Mouse (Mus musculus): ENCODE data around the gene Grk6. TPM values are rescaled to one million over a fixed set of nuclear protein-coding genes. Genes with fewer than 3 reads are reported as not detected.

Grk6 gene
- 100 to 1,000 TPM; 194 to 214 TPM for total RNA-seq (2023)

GRCm38 (mm10) chr13:55444937-55445315 lies at the start of gene Grk6:
Gene Grk6 (plus strand): TSS chr13:55445072.

DNA sequence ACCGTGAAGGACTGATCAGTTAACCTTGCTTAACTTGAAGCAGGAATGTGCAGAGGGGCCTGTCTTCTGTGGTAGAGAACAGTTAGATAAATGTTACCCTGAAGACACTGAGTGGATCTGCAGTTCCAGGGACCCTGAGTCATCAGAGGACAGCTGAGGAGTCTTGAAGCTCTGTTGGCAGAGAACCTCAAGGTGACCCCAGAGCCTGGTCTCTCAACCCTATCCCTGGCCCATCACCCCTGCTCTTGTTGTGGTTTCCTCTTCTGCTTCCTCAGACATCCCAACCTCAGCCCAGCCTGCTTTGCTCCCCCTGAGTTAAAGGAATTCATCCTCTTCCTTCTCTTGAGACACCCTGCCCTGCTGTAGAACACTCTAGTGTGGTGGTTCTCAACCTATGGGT lies 46.8 kb upstream of the Grk6 start, which contains the start of gene Slc34a1:
Slc34a1 (plus strand) TSS at position 100 of the 400 bp plus-strand sequence.

DNA sequence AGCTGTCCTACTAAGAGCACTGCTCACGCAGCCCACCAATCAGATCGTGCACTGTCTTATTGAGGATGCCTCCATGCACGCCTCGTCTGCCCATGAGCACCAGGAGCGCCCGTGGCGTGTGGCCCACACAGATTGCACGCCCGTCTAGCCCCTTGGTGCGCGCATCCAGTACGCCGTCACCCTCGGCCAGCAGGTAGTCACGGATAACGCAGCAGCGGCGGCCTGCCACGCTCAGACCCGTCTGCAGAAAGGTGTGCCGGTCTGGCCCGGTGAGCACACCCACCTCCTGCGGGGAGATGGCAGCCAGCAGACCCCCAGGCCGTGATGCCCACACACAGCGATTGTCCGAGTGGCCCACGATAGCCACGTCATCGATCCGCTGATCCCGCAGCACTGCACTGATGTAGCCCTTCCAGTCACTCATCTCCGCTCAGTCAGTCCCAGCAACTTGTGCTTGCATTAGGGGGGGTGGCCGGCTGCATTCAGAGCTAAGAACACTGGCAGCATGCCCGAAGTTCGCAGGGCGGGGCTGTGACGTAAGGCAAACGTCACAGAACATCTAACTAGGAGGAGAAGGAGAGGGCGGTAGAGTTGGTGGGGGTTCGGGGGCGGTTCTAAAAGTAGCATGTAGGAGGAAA lies 30.0 kb upstream of the Grk6 start, which contains the start of gene Pfn3:
Pfn3 (minus strand) TSS at position 490 of the 638 bp plus-strand sequence.

GRCm38 (mm10) chr13:55426613-55427012 lies 18.3 kb upstream of the Grk6 start, which contains the start of gene F12:
Gene F12 (minus strand): TSS chr13:55426793.

GRCm38 (mm10) chr13:55464027-55464884 lies 19.4 kb downstream of the Grk6 start, which contains the start of gene Prr7:
Gene Prr7 (plus strand): TSS chr13:55464267.

GRCm38 (mm10) chr13:55487578-55488498 lies 43.0 kb downstream of the Grk6 start, which contains the start of gene Dbn1:
Gene Dbn1 (minus strand): TSS chr13:55488111.

Other genes with a start within 250 kb of the Grk6 start
- gene Nsd1, start 235.3 kb upstream of the Grk6 start, total RNA-seq (2023), result 100 to 1,000 TPM in 1 of 2 experiments, 10 to 100 TPM in 1; 92.1 to 115 TPM
- gene Prelid1, start 124.6 kb upstream of the Grk6 start, total RNA-seq (2023), result 100 to 1,000 TPM; 202 to 217 TPM
- gene Rab24, start 123.1 kb upstream of the Grk6 start, total RNA-seq (2023), result 10 to 100 TPM; 71.5 to 92.3 TPM
- 10 to 100 TPM; 18.4 to 20.5 TPM for gene Mxd3, start 115.2 kb upstream of the Grk6 start, total RNA-seq (2023)
- 10 to 100 TPM; 78.0 to 83.3 TPM for gene Lman2, start 82.3 kb upstream of the Grk6 start, total RNA-seq (2023)
- gene Rgs14, start 75.3 kb upstream of the Grk6 start, total RNA-seq (2023), result 100 to 1,000 TPM in 1 of 2 experiments, 10 to 100 TPM in 1; 92.7 to 109 TPM
- gene Slc34a1, start 46.9 kb upstream of the Grk6 start, total RNA-seq (2023), result not detected
- not detected for gene Pfn3, start 29.8 kb upstream of the Grk6 start, total RNA-seq (2023)
- 1 to 10 TPM; 1.4 to 2.0 TPM for gene F12, start 18.3 kb upstream of the Grk6 start, total RNA-seq (2023)
- 1 to 10 TPM; 7.0 to 7.3 TPM for gene Prr7, start 19.2 kb downstream of the Grk6 start, total RNA-seq (2023)
- under 1 TPM; 0.13 to 0.96 TPM for gene Dbn1, start 43.0 kb downstream of the Grk6 start, total RNA-seq (2023)
- gene Pdlim7, start 68.6 kb downstream of the Grk6 start, total RNA-seq (2023), result 100 to 1,000 TPM in 1 of 2 experiments, 10 to 100 TPM in 1; 92.0 to 120 TPM
- gene Dok3, start 84.2 kb downstream of the Grk6 start, total RNA-seq (2023), result 100 to 1,000 TPM; 289 to 310 TPM
- 10 to 100 TPM; 35.8 to 41.1 TPM for gene Ddx41, start 91.6 kb downstream of the Grk6 start, total RNA-seq (2023)
- gene Fam193b, start 126.0 kb downstream of the Grk6 start, total RNA-seq (2023), result 10 to 100 TPM; 84.6 to 93.8 TPM
- 10 to 100 TPM; 61.1 to 65.4 TPM for gene Tmed9, start 128.7 kb downstream of the Grk6 start, total RNA-seq (2023)
- 10 to 100 TPM; 11.1 to 11.7 TPM for gene B4galt7, start 154.8 kb downstream of the Grk6 start, total RNA-seq (2023)
- 1 to 10 TPM; 8.8 to 9.9 TPM for gene Caml, start 177.9 kb downstream of the Grk6 start, total RNA-seq (2023)
- gene Ddx46, start 190.0 kb downstream of the Grk6 start, total RNA-seq (2023), result 10 to 100 TPM; 37.7 to 44.5 TPM
- gene B230219D22Rik, start 248.1 kb downstream of the Grk6 start, total RNA-seq (2023), result 10 to 100 TPM; 21.7 to 24.4 TPM

Data from neutrophil, adult 83 days (primary cell).